Mouse (Mus musculus): ENCODE data around the gene Dgcr6. TPM values are rescaled to one million over a fixed set of nuclear protein-coding genes. Genes with fewer than 3 reads are reported as not detected.
A peak's percentile ranks its signal among the peaks of the same experiment; 100 is the strongest.

The Dgcr6 gene
- polyA plus RNA-seq, 1 experiment from 2014 or later = 134 TPM

GRCm38 (mm10) chr16:18096348-18096747 is 43.7 kb downstream of the Dgcr6 start:
- ATAC-seq (ENCODE audit: low FRiP score) = no peak

GRCm38 (mm10) chr16:18102816-18103215 is 50.2 kb downstream of the Dgcr6 start:
- no peak overlapping the region for H3K4me3 ChIP-seq (ENCODE audit: low read depth, low read length)
- H3K27me3 ChIP-seq (ENCODE audit: control insufficient read depth, insufficient read depth, low read length) = no peaks in the 10 kb centered on the region
- H3K27ac ChIP-seq (ENCODE audit: low read depth, low read length) = no peak overlapping the region
- DNase-seq (ENCODE audit: low spot score, missing footprints) (no peak), ATAC-seq (ENCODE audit: low FRiP score) (no peak)
- H3K36me3 ChIP-seq (ENCODE audit: control insufficient read depth, insufficient read depth, low read length) = no peaks in the 10 kb centered on the region
- WGBS = 82% methylated on average over 4 of the region's 4 CpGs
- no peak overlapping the region for H3K9ac ChIP-seq (ENCODE audit: low read length)
- H3K4me1 ChIP-seq (ENCODE audit: control insufficient read depth, insufficient read depth, low read length) = no peaks in the 10 kb centered on the region
- H3K4me2 ChIP-seq = no peak overlapping the region
- H3K9me3 ChIP-seq (ENCODE audit: control insufficient read depth, low read length) = no peaks in the 10 kb centered on the region

More at GRCm38 (mm10) chr16:18096348-18096747, 43.7 kb downstream of the Dgcr6 start:
- Histone ChIP-seq H3K9me3 (ENCODE audit: control insufficient read depth, low read length) (no peaks in the 10 kb centered on the region), H3K4me1 (ENCODE audit: control insufficient read depth, insufficient read depth, low read length) (no peaks in the 10 kb centered on the region), H3K4me3 (ENCODE audit: low read depth, low read length) (no peak overlapping the region), H3K27me3 (ENCODE audit: control insufficient read depth, insufficient read depth, low read length) (no peaks in the 10 kb centered on the region), H3K27ac (ENCODE audit: low read depth, low read length) (no peak overlapping the region), H3K36me3 (ENCODE audit: control insufficient read depth, insufficient read depth, low read length) (no peaks in the 10 kb centered on the region), H3K9ac (ENCODE audit: low read length) (no peak overlapping the region), H3K4me2 (no peak overlapping the region)
- WGBS = 64% methylated on average over 5 of the region's 5 CpGs
- DNase-seq (ENCODE audit: low spot score, missing footprints) = peak; percentile 57

GRCm38 (mm10) chr16:18103366-18103765 is 50.7 kb downstream of the Dgcr6 start:
- no peak overlapping the region for H3K4me2 ChIP-seq
- no peak overlapping the region for H3K4me3 ChIP-seq (ENCODE audit: low read depth, low read length)
- 86% methylated on average over 1 of the region's 1 CpGs for WGBS
- no peaks in the 10 kb centered on the region for H3K36me3 ChIP-seq (ENCODE audit: control insufficient read depth, insufficient read depth, low read length)
- H3K27ac ChIP-seq (ENCODE audit: low read depth, low read length) = no peak overlapping the region
- no peaks in the 10 kb centered on the region for H3K4me1 ChIP-seq (ENCODE audit: control insufficient read depth, insufficient read depth, low read length)
- H3K27me3 ChIP-seq (ENCODE audit: control insufficient read depth, insufficient read depth, low read length) = no peaks in the 10 kb centered on the region
- no peak for DNase-seq (ENCODE audit: low spot score, missing footprints)
- H3K9ac ChIP-seq (ENCODE audit: low read length) = no peak overlapping the region
- ATAC-seq (ENCODE audit: low FRiP score) = no peak
- H3K9me3 ChIP-seq (ENCODE audit: control insufficient read depth, low read length) = no peaks in the 10 kb centered on the region

DNA sequence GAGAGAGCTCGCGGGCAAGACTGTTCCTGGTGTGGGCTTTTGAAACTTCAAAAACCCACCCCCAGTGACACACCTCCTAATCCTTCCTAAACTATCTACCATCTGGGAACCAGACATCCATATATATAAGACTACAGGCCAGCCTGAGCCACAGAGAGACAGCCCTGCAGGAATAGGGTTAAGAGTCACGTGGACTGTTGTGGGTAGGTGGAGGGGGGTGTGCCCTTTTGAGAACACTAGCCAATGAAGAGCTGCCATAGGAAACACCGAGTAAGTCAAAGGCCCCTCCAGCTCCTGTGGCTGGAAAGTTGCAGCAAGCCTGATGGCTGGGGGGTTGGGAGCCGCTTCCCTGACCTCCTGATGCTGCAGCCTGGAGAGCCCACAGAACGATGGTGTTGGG is 51.1 kb downstream of the Dgcr6 start:
- 47% methylated on average over 6 of the region's 6 CpGs for WGBS
- no peak for ATAC-seq (ENCODE audit: low FRiP score)
- Histone ChIP-seq H3K36me3 (ENCODE audit: control insufficient read depth, insufficient read depth, low read length) (no peaks in the 10 kb centered on the region), H3K27ac (ENCODE audit: low read depth, low read length) (no peak overlapping the region), H3K4me3 (ENCODE audit: low read depth, low read length) (no peak overlapping the region), H3K27me3 (ENCODE audit: control insufficient read depth, insufficient read depth, low read length) (no peaks in the 10 kb centered on the region), H3K9ac (ENCODE audit: low read length) (no peak overlapping the region), H3K4me2 (no peak overlapping the region), H3K4me1 (ENCODE audit: control insufficient read depth, insufficient read depth, low read length) (no peaks in the 10 kb centered on the region), H3K9me3 (ENCODE audit: control insufficient read depth, low read length) (no peaks in the 10 kb centered on the region)
- peak; percentile 35 for DNase-seq (ENCODE audit: low spot score, missing footprints)

DNA sequence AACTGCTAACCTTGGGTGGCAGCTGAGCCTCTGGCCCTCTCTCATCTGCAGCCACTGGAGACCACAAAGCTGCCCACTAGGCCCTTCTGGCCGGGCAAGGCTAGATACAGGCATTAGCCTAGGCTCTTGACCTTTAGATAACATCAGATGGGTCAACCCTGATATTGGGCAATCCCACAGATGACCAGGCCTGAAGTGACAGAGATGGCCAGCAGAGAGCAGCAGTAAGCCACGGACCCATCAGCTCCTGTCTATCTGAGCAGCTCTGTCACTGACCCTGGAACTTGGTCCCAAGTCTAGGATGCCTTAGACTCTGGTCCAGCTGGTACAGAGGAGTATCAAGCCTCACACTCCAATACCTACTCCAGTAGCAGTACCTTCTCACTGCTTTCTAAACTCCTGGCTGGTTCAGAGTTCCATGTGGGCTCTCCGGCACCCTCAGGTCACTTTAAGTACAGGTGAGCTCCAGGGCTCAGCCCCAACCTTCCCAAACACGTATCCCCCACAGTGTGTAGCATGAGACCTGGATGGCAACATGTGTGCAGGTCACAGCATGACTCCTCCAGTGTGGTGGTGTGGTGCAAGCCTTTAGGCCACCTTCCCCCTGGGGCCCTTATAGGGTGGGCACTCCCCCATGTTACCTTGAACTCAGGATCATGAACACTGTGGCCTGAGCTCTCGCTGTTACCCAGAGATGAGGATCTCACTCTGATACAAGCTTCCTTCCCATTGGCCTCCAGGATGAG is 55.7 kb downstream of the Dgcr6 start:
- Histone ChIP-seq H3K4me1 (ENCODE audit: control insufficient read depth, insufficient read depth, low read length) (no peaks in the 10 kb centered on the region), H3K4me2 (no peak overlapping the region), H3K36me3 (ENCODE audit: control insufficient read depth, insufficient read depth, low read length) (no peaks in the 10 kb centered on the region), H3K9me3 (ENCODE audit: control insufficient read depth, low read length) (no peaks in the 10 kb centered on the region), H3K27me3 (ENCODE audit: control insufficient read depth, insufficient read depth, low read length) (no peaks in the 10 kb centered on the region), H3K4me3 (ENCODE audit: low read depth, low read length) (no peak overlapping the region), H3K27ac (ENCODE audit: low read depth, low read length) (no peak overlapping the region), H3K9ac (ENCODE audit: low read length) (no peak overlapping the region)
- peak; percentile 98 for DNase-seq (ENCODE audit: low spot score, missing footprints)
- peak; percentile 75 for ATAC-seq (ENCODE audit: low FRiP score)
- 53% methylated on average over 5 of the region's 5 CpGs for WGBS

DNA sequence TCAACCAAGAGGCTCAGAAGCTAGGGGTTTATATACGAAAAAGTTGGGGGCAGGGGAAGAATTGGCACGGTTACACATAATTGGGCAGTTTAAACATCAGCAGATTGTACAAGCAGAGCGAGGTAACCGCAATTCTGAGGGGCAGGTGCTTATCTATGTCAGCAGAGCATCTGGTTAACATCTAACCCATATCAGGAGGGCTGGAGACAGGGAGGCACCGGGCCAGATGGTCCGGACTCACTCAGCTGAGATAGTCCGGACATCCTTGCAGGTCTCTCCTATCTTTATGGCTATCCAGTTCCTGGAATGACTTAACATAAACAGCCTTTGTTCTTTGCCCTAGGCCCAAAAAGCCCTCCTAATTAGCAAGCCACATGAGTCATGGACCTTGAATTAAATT is 58.4 kb downstream of the Dgcr6 start:
- Histone ChIP-seq H3K4me2 (no peak overlapping the region), H3K36me3 (ENCODE audit: control insufficient read depth, insufficient read depth, low read length) (no peaks in the 10 kb centered on the region), H3K9me3 (ENCODE audit: control insufficient read depth, low read length) (no peaks in the 10 kb centered on the region), H3K4me3 (ENCODE audit: low read depth, low read length) (no peak overlapping the region), H3K4me1 (ENCODE audit: control insufficient read depth, insufficient read depth, low read length) (no peaks in the 10 kb centered on the region), H3K9ac (ENCODE audit: low read length) (no peak overlapping the region), H3K27ac (ENCODE audit: low read depth, low read length) (no peak overlapping the region), H3K27me3 (ENCODE audit: control insufficient read depth, insufficient read depth, low read length) (no peaks in the 10 kb centered on the region)
- DNase-seq (ENCODE audit: low spot score, missing footprints) (no peak), ATAC-seq (ENCODE audit: low FRiP score) (no peak)
- WGBS = 92% methylated on average over 7 of the region's 7 CpGs

DNA sequence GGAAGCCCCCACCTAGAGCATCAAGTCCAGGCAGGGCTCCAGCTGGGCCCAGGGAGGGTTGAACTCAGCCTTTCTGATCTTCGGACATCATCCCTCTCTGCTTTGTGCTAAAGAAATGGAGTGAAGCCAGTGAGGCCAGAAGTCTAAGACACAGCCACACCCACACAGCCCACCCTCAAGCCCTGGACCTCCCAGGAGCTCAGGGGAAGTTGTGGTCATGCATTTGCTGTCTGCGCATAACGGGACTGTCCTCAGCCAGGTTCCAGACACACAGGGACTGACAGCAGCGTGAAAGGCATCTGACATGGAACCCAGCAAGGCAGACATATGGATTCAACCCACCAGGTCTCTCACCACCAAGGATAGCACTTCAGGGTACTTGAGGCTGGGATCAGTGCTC is 63.8 kb downstream of the Dgcr6 start:
- DNase-seq (ENCODE audit: low spot score, missing footprints) (no peak), ATAC-seq (ENCODE audit: low FRiP score) (no peak)
- Histone ChIP-seq H3K4me2 (no peak overlapping the region), H3K27ac (ENCODE audit: low read depth, low read length) (no peak overlapping the region), H3K9me3 (ENCODE audit: control insufficient read depth, low read length) (no peaks in the 10 kb centered on the region), H3K36me3 (ENCODE audit: control insufficient read depth, insufficient read depth, low read length) (no peaks in the 10 kb centered on the region), H3K4me3 (ENCODE audit: low read depth, low read length) (no peak overlapping the region), H3K9ac (ENCODE audit: low read length) (no peak overlapping the region), H3K27me3 (ENCODE audit: control insufficient read depth, insufficient read depth, low read length) (no peaks in the 10 kb centered on the region), H3K4me1 (ENCODE audit: control insufficient read depth, insufficient read depth, low read length) (no peaks in the 10 kb centered on the region)
- 75% methylated on average over 4 of the region's 4 CpGs for WGBS

DNA sequence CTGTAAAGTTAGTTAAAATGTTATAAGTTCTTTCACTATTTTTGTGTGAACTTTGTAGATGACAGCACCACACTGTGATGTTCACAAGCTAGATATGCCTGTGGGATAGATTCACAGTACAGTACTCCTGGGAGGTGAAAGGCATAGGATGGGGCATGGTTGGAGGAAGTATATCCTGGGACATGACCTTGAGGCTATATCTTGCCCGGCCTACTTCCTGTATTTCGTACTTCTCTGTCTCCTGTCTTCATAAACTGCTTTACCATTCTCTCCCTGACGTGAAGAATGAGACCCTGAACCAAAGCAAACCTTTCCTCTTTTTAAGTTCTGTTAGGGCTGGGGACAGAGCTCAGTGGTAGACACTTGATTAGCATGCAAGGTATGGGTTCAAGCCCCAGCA is 65.6 kb downstream of the Dgcr6 start:
- DNase-seq (ENCODE audit: low spot score, missing footprints) = no peak
- 84% methylated on average over 3 of the region's 3 CpGs for WGBS
- H3K27me3 ChIP-seq (ENCODE audit: control insufficient read depth, insufficient read depth, low read length) = no peaks in the 10 kb centered on the region
- H3K4me2 ChIP-seq = no peak overlapping the region
- H3K4me3 ChIP-seq (ENCODE audit: low read depth, low read length) = no peak overlapping the region
- ATAC-seq (ENCODE audit: low FRiP score) = no peak
- H3K9ac ChIP-seq (ENCODE audit: low read length) = no peak overlapping the region
- H3K4me1 ChIP-seq (ENCODE audit: control insufficient read depth, insufficient read depth, low read length) = no peaks in the 10 kb centered on the region
- H3K36me3 ChIP-seq (ENCODE audit: control insufficient read depth, insufficient read depth, low read length) = no peaks in the 10 kb centered on the region
- H3K27ac ChIP-seq (ENCODE audit: low read depth, low read length) = no peak overlapping the region
- no peaks in the 10 kb centered on the region for H3K9me3 ChIP-seq (ENCODE audit: control insufficient read depth, low read length)

DNA sequence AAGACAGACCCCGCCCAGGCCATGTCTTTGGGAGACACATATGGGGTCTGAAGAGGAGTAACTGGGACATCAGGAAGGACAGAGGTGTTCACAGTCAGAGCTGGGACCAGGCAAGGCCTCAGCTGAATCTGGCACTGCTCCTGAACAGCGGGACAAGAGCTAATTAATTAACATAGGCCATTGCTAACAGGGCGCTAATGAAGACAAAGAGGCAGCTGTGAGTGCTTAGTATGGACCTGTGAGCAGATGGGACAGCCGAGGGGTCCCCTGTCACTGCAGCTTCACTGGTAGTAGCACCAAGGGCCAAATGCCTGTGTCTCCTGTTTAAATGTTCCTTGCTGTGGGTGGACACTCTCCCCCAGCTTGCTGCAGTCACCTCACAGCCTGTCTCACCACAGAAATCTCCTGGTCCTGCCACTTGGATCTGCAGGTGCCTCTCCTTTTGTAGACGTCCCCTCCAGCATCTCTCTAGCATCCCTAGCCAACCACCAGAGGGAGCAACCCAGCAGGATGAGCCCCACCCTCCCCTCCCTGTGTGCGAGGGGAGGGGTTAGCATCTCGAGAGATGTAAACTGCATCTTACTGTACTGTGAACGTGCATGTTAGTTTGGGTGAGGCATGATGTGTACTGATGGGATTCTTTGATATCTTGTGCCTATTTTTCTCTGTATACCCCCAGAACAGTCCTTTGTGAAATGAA is 66.5 kb downstream of the Dgcr6 start:
- Histone ChIP-seq H3K36me3 (ENCODE audit: control insufficient read depth, insufficient read depth, low read length) (no peaks in the 10 kb centered on the region), H3K27ac (ENCODE audit: low read depth, low read length) (no peak overlapping the region), H3K27me3 (ENCODE audit: control insufficient read depth, insufficient read depth, low read length) (no peaks in the 10 kb centered on the region), H3K9ac (ENCODE audit: low read length) (no peak overlapping the region), H3K4me3 (ENCODE audit: low read depth, low read length) (no peak overlapping the region), H3K4me2 (no peak overlapping the region), H3K9me3 (ENCODE audit: control insufficient read depth, low read length) (no peaks in the 10 kb centered on the region), H3K4me1 (ENCODE audit: control insufficient read depth, insufficient read depth, low read length) (no peaks in the 10 kb centered on the region)
- WGBS = 26% methylated on average over 8 of the region's 8 CpGs
- ATAC-seq (ENCODE audit: low FRiP score) (peak; percentile 78; the same call in 1 of the 2 replicates), DNase-seq (ENCODE audit: low spot score, missing footprints) (peak; percentile 91)
